Mouse (Mus musculus): ENCODE data around the gene Rfesd. TPM values are rescaled to one million over a fixed set of nuclear protein-coding genes. Genes with fewer than 3 reads are reported as not detected.

Rfesd gene
- polyA plus RNA-seq, 1 experiment from 2014 or later = 23.4 TPM

DNA sequence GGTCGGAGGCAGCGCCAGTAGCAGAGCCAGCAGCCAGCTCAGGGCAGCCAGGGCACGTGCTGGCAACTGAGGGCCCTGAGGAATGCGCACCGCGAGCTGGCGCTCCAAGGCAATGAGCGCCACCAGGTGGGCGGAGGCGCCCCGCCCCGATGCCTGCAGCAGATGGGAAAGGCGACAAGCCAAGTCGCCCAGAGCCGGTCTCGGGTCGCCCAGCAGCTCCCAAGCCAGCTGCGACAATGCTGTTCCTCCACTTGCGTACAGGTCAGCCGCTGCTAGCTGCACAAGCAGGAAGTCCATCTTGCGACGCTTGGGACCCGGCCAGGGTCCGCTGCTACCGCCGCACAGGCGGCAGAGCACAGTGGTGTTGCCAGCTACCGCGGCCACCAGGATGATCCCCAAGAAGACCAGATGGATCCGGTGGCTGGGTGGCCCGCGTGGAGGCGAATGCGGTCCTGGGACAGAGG is 37.8 kb upstream of the Rfesd start:
- Histone ChIP-seq H3K4me2 (ENCODE audit: low read depth, low read length) (peak overlapping the region; percentile 99), H3K4me1 (ENCODE audit: control insufficient read depth, insufficient read depth, low read length) (no peaks in the 10 kb centered on the region; the same call in 1 of the 2 replicates), H3K36me3 (ENCODE audit: control insufficient read depth, insufficient read depth, low read length) (no peaks in the 10 kb centered on the region), H3K27ac (ENCODE audit: low read depth, low read length) (peak overlapping the region; percentile 16; the same call in 1 of the 2 replicates), H3K4me3 (ENCODE audit: low read depth, low read length) (peak overlapping the region; percentile 64), H3K27me3 (ENCODE audit: control insufficient read depth, insufficient read depth, low read length) (peaks cover 12% of the 10 kb centered on the region), H3K9me3 (ENCODE audit: control insufficient read depth, low read length) (no peaks in the 10 kb centered on the region), H3K9ac (replicated peaks; ENCODE audit: low read depth, low read length) (peak overlapping the region; percentile 58)
- WGBS = under 1% methylated on average over 33 of the region's 34 CpGs
- ATAC-seq (ENCODE audit: low read depth) = peak; percentile 95

DNA sequence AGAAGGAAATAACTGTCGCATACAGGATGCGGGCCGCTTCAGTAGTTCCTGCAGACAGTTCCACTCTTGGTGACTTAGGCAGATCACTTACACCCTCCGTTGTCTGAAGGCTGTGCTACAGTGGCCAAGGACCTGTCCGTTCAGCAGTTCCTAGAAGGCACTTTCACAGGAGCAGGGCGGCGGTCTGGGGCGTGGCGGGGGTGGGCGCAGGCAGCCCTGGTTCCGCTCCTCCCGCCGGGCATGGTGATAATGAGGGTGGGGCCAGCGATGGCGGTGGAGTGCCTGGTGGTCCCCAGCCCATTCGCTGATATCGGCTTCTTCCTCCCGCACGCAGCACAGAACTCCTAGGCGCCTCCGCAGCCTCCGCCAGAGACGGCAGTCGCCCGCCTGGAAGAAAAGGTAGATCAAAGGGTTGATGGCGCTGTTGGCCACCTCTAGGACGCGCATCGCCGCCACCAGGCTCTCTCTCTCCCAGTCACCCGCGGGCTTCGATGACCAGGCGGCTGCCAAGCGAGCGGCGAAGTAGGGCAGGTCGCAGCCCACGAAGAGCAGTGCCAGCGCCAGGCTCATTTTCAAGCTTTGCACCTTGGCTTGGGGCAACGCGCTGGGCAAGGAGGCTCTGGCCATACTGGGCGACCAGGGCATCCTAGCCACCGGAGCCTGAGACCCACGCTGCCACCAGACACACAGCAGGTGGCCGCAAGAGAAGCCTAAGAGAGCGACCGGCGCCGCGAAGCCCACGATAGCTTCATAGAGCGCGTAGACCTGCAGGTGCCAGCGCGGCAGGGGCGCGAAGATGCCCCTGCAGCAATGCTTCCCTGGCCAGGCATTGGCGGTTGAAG is 37.1 kb upstream of the Rfesd start:
- Histone ChIP-seq H3K9ac (replicated peaks; ENCODE audit: low read depth, low read length) (peak overlapping the region; percentile 58), H3K27me3 (ENCODE audit: control insufficient read depth, insufficient read depth, low read length) (peaks cover 12% of the 10 kb centered on the region), H3K4me2 (ENCODE audit: low read depth, low read length) (peak overlapping the region; percentile 99), H3K4me3 (ENCODE audit: low read depth, low read length) (peak overlapping the region; percentile 64), H3K9me3 (ENCODE audit: control insufficient read depth, low read length) (no peaks in the 10 kb centered on the region), H3K36me3 (ENCODE audit: control insufficient read depth, insufficient read depth, low read length) (no peaks in the 10 kb centered on the region), H3K4me1 (ENCODE audit: control insufficient read depth, insufficient read depth, low read length) (no peaks in the 10 kb centered on the region; the same call in 1 of the 2 replicates), H3K27ac (ENCODE audit: low read depth, low read length) (no peak overlapping the region; the same call in 1 of the 2 replicates)
- ATAC-seq (ENCODE audit: low read depth) = peak; percentile 72
- under 1% methylated on average over 58 of the region's 59 CpGs for WGBS

GRCm38 (mm10) chr13:76044971-76045370 is 26.5 kb upstream of the Rfesd start:
- Histone ChIP-seq H3K4me3 (ENCODE audit: low read depth, low read length) (no peak overlapping the region), H3K4me1 (ENCODE audit: control insufficient read depth, insufficient read depth, low read length) (no peaks in the 10 kb centered on the region), H3K9me3 (ENCODE audit: control insufficient read depth, low read length) (no peaks in the 10 kb centered on the region), H3K36me3 (ENCODE audit: control insufficient read depth, insufficient read depth, low read length) (no peaks in the 10 kb centered on the region), H3K4me2 (ENCODE audit: low read depth, low read length) (no peak overlapping the region), H3K27me3 (ENCODE audit: control insufficient read depth, insufficient read depth, low read length) (no peaks in the 10 kb centered on the region), H3K9ac (replicated peaks; ENCODE audit: low read depth, low read length) (no peak overlapping the region), H3K27ac (ENCODE audit: low read depth, low read length) (no peak overlapping the region)
- ATAC-seq (ENCODE audit: low read depth) = no peak

GRCm38 (mm10) chr13:76042455-76042854 is 23.9 kb upstream of the Rfesd start:
- Histone ChIP-seq H3K4me2 (ENCODE audit: low read depth, low read length) (no peak overlapping the region), H3K27ac (ENCODE audit: low read depth, low read length) (no peak overlapping the region), H3K27me3 (ENCODE audit: control insufficient read depth, insufficient read depth, low read length) (no peaks in the 10 kb centered on the region), H3K4me3 (ENCODE audit: low read depth, low read length) (no peak overlapping the region), H3K9me3 (ENCODE audit: control insufficient read depth, low read length) (no peaks in the 10 kb centered on the region), H3K36me3 (ENCODE audit: control insufficient read depth, insufficient read depth, low read length) (no peaks in the 10 kb centered on the region), H3K9ac (replicated peaks; ENCODE audit: low read depth, low read length) (no peak overlapping the region), H3K4me1 (ENCODE audit: control insufficient read depth, insufficient read depth, low read length) (no peaks in the 10 kb centered on the region)
- ATAC-seq (ENCODE audit: low read depth) = no peak
- 76% methylated on average over 1 of the region's 1 CpGs for WGBS

GRCm38 (mm10) chr13:76024588-76024987 is 6.1 kb upstream of the Rfesd start:
- 87% methylated on average over 3 of the region's 3 CpGs for WGBS
- no peaks in the 10 kb centered on the region for H3K4me1 ChIP-seq (ENCODE audit: control insufficient read depth, insufficient read depth, low read length)
- no peak overlapping the region for H3K4me3 ChIP-seq (ENCODE audit: low read depth, low read length)
- H3K9me3 ChIP-seq (ENCODE audit: control insufficient read depth, low read length) = no peaks in the 10 kb centered on the region
- no peak overlapping the region for H3K4me2 ChIP-seq (ENCODE audit: low read depth, low read length)
- H3K27ac ChIP-seq (ENCODE audit: low read depth, low read length) = no peak overlapping the region
- no peak for ATAC-seq (ENCODE audit: low read depth)
- no peaks in the 10 kb centered on the region for H3K27me3 ChIP-seq (ENCODE audit: control insufficient read depth, insufficient read depth, low read length)
- H3K9ac ChIP-seq (replicated peaks; ENCODE audit: low read depth, low read length) = no peak overlapping the region
- no peaks in the 10 kb centered on the region for H3K36me3 ChIP-seq (ENCODE audit: control insufficient read depth, insufficient read depth, low read length)

DNA sequence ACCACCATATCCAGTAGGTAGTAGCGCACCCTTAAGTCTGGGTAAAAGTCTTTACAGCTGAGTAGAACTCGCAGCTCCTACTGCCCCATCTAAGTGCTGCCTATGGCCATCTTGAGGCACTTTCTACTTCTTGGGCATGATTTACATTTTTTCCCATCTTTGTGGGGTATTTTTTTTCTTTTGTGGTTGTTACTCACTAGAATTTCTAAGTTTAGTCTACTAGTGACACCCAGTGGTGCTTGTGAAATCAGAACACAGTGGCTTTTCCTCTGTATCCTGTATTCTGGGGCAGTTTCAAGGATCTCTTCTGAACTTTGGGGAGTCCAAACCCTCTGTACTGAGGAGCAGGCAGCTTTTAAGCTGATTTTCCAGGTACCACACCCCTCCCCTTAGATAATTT is 3.3 kb upstream of the Rfesd start:
- H3K4me3 ChIP-seq (ENCODE audit: low read depth, low read length) = no peak overlapping the region
- no peaks in the 10 kb centered on the region for H3K36me3 ChIP-seq (ENCODE audit: control insufficient read depth, insufficient read depth, low read length)
- no peak overlapping the region for H3K9ac ChIP-seq (replicated peaks; ENCODE audit: low read depth, low read length)
- no peaks in the 10 kb centered on the region for H3K9me3 ChIP-seq (ENCODE audit: control insufficient read depth, low read length)
- H3K4me1 ChIP-seq (ENCODE audit: control insufficient read depth, insufficient read depth, low read length) = peaks cover 3% of the 10 kb centered on the region; the same call in 1 of the 2 replicates
- H3K27ac ChIP-seq (ENCODE audit: low read depth, low read length) = no peak overlapping the region
- ATAC-seq (ENCODE audit: low read depth) = no peak
- 98% methylated on average over 2 of the region's 2 CpGs for WGBS
- no peaks in the 10 kb centered on the region for H3K27me3 ChIP-seq (ENCODE audit: control insufficient read depth, insufficient read depth, low read length)
- H3K4me2 ChIP-seq (ENCODE audit: low read depth, low read length) = no peak overlapping the region

DNA sequence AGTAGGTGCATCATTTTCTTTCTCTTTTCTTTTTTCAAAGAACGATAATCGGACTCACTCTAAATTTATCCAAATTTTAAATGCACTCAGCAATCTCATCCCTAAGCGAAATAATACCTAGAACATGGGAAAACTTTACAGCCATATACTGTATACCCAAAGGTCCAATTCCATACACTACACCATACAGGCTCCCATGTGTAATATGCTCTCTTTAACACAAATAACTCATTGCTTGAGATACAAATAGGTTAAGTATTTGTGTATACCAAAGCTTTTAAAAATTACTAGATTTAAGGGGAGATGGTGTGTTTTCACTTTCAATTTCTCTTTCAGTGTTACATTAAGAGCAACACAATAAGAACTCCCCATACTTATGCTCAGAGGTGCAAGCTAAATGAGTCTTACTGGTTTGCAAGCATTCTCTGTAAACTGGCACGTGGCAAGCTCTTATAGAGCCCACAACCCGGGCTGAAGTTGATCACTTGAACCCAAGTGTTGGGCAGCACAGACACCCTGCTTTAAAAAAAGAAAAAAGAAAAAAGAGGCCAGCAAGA is 403 bp upstream of the Rfesd start:
- H3K9ac ChIP-seq (replicated peaks; ENCODE audit: low read depth, low read length) = peak overlapping the region; percentile 17; the same call in 1 of the 2 replicates
- peaks cover 3% of the 10 kb centered on the region; the same call in 1 of the 2 replicates for H3K4me1 ChIP-seq (ENCODE audit: control insufficient read depth, insufficient read depth, low read length)
- H3K36me3 ChIP-seq (ENCODE audit: control insufficient read depth, insufficient read depth, low read length) = no peaks in the 10 kb centered on the region
- no peaks in the 10 kb centered on the region for H3K9me3 ChIP-seq (ENCODE audit: control insufficient read depth, low read length)
- H3K4me3 ChIP-seq (ENCODE audit: low read depth, low read length) = peak overlapping the region; percentile 74
- no peaks in the 10 kb centered on the region for H3K27me3 ChIP-seq (ENCODE audit: control insufficient read depth, insufficient read depth, low read length)
- WGBS = 46% methylated on average over 5 of the region's 5 CpGs
- no peak overlapping the region; the same call in 1 of the 2 replicates for H3K27ac ChIP-seq (ENCODE audit: low read depth, low read length)
- peak overlapping the region; percentile 61 for H3K4me2 ChIP-seq (ENCODE audit: low read depth, low read length)
- ATAC-seq (ENCODE audit: low read depth) = peak; percentile 65

DNA sequence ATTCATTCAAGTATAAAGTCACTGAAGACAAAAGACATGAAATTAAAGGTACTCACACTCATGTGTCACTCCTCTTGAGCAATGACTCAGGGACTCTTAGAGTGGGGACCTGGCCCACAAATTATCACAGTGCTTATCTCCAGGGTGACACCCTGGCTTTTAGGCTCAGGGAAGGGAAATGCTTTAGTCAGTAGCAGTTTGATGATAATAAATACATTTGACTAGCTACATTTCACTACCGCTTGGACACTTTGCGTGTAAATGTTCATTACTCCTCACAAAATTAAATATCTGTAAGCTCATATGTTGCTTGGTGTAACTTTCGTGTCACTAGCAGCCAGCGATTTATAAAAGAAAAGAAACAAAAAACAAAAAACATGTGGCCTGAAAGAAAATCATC is 1.1 kb downstream of the Rfesd start:
- Histone ChIP-seq H3K4me2 (ENCODE audit: low read depth, low read length) (peak overlapping the region; percentile 61), H3K27ac (ENCODE audit: low read depth, low read length) (peak overlapping the region; percentile 96), H3K9ac (replicated peaks; ENCODE audit: low read depth, low read length) (peak overlapping the region; percentile 90), H3K36me3 (ENCODE audit: control insufficient read depth, insufficient read depth, low read length) (no peaks in the 10 kb centered on the region), H3K4me3 (ENCODE audit: low read depth, low read length) (peak overlapping the region; percentile 74), H3K9me3 (ENCODE audit: control insufficient read depth, low read length) (no peaks in the 10 kb centered on the region), H3K4me1 (ENCODE audit: control insufficient read depth, insufficient read depth, low read length) (peaks cover 3% of the 10 kb centered on the region; the same call in 1 of the 2 replicates), H3K27me3 (ENCODE audit: control insufficient read depth, insufficient read depth, low read length) (no peaks in the 10 kb centered on the region)
- 77% methylated on average over 4 of the region's 4 CpGs for WGBS
- ATAC-seq (ENCODE audit: low read depth) = no peak

DNA sequence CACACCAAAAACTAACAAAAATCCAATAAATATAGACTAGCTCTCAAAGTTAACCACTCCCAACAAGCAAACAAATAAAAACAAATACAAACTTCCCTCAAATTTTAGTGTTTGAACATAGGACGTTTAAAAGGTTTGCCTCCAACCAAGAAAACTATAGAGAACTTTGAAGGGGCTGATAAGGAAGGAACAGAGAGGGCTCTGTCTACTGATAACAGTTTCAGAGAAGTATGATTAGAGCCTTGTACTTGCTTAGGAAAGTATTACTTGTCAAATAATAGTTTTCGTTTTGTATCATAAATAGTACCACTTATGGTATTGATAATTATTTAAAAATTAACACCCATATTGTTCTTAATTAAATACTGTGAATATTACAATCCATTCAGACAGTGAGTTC is 4.0 kb downstream of the Rfesd start:
- no peak overlapping the region for H3K9ac ChIP-seq (replicated peaks; ENCODE audit: low read depth, low read length)

More for the DNA sequence above, 4.0 kb downstream of the Rfesd start:
- Histone ChIP-seq H3K4me3 (ENCODE audit: low read depth, low read length) (no peak overlapping the region), H3K27ac (ENCODE audit: low read depth, low read length) (no peak overlapping the region), H3K36me3 (ENCODE audit: control insufficient read depth, insufficient read depth, low read length) (no peaks in the 10 kb centered on the region), H3K27me3 (ENCODE audit: control insufficient read depth, insufficient read depth, low read length) (no peaks in the 10 kb centered on the region), H3K4me1 (ENCODE audit: control insufficient read depth, insufficient read depth, low read length) (peaks cover 3% of the 10 kb centered on the region; the same call in 1 of the 2 replicates), H3K9me3 (ENCODE audit: control insufficient read depth, low read length) (no peaks in the 10 kb centered on the region), H3K4me2 (ENCODE audit: low read depth, low read length) (no peak overlapping the region)
- WGBS = 83% methylated on average over 2 of the region's 2 CpGs
- ATAC-seq (ENCODE audit: low read depth) = no peak

Measured in neural tube, embryonic 14.5 days (tissue).